Mouse (Mus musculus) gastrocnemius, postnatal 10 days (tissue): ENCODE results near the gene Lmo4. TPM values are rescaled to one million over a fixed set of nuclear protein-coding genes. Genes with fewer than 3 reads are reported as not detected.

Source experiments
- DNase-seq: peaks from one replicate; pipeline ENCODE4 v3.0.0; 2021; ENCODE audit warnings: mixed read lengths
- total RNA-seq, 2 experiments: library from RNA; stranded (reverse); gene quantifications; 2 replicates each; pipeline ENCODE4 v1.2.3; 2021

Gene Lmo4
- total RNA-seq, 2 experiments from 2014 or later: 22.7 to 25.3 TPM

DNA sequence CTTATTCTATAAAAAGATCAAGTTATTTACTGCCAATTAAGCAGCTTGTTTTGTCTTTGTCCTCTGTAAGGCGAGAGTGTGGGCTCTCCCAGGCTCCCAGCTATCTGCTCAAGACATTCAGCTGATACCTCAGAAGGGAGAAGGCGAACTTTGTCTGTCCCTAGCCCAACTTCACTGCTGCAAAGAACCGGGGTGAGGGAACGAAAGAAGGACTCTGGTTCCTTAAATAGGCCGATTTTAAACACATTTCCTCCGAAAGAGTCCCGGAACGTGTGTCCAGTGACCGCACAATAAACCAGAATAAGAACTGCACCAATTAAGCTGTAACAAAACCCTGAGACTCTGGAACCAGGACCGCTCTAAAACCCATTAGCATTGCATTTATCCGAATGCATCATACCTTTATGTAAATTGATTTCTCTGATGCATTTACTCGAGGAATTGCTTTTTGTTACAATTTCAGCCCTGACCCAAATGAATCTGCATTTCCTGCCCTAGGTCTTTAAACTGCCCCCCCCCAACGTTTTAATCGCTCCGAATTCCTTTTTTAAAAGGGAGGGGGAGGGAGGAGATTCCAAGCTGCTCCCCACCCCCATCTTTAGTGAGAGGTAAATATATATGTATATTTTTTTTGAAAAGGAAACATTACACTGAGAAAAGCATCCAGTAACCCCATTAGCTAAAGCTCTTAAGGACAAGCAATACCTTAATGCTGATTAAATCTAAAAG lies 1.6 kb downstream of the Lmo4 start:
- DNase-seq: no peak

DNA sequence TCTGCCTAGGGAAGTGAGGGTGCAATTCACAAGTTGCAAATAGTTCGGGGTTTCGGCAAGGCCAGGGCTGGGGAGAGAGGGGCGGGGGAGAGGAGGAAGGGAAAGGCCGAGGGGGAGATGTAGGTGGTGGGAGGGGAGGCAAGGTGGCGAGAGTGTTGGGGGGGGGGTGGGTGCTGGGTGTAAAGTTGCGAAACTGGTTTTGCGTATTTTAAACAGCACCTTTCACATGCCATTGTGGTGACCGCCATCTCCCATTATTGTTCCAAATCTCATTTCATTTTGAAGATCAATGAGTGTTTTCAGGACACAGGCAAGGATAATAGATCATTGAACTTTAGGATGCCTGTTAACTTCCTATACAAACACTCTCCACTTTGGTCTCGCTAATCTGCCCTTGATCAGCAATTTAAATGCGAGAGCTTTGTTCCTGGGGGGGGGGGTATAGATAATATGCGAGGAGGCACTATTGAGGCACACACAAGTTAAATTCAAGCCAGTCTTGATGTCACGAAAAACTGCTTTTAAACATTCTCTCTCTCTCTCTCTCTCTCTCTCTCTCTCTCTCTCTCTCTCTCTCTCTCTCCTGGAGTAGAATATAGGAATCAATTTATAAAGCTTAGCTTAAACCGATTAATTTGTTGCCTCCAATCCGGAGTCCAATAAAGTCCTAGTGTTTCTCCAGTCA lies 2.3 kb downstream of the Lmo4 start:
- no peak for DNase-seq

DNA sequence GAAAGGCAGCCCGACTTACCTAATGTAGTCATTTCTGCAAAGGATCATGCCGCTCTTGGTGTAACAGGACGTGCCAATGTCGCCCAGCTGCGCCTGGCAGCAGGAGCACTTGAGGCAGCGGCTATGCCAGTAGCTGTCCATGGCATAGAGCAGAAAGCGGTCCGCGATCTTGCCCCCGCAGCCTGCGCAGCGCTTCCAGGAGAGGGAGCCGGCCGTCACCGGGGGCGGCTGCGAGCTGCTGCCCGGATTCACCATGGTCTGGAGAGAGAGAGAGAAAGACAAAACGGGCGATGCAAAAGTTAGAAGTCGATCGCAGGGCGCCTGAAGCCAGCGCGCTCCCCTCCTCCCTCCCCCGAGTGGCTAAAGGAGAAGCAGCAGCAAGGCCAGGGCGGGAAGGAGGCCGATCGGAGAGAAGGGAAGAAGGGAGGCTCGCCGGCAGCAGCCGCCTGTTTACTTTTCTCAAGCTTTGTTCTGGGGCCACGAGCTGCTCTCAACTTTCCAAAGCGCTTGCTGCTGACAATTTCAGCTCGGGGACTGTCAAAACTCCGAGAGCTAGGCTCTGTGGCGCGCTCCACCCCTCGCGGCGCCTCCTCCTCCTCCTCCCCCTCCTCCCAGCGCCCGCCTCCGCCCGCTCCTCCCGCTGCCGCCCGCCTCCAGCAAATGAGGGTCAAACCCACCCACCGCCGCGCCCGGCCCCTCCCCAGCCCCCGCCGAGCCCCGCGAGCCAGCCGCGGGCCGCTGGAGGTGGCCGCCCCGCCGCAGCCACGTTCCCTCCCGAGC lies 3.0 kb downstream of the Lmo4 start:
- DNase-seq: peak; percentile 81

DNA sequence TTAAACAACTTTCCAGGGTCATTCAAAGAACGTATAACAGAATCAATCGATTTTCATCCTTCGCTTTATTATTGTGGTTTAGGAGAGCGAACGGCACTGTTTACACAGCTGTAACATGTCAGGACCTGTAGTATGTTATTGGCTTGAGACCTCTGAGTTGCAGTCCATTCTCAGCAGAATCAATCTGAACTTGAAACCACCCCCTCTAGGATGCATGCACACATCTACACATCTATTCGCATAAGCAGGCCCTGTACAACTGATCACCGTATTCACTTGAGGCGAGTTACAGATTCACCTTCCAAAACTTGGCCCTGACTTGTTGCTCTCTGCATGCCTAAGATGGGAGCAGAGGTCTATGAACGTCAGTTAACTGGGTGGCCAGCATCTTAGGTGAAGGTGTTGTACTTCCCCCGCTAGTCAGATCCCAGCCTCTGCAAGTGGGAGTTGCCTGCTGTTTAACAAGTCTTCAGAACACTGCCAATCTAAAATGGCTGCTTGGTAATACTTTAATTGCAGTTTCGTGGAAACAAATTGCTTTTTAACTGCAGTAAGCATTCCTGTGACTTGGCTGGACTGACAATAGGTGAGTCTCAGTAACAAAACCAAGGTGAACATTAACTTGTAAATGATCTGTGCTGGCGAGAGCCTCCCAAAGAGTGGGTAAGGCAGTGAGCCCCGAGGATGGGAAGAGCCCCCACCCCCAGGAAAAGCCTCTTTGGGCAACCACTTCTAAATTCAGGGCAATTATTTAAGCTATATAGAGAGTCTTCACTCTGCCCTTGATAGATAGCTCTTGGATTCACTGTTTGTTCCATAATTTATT lies 19.5 kb downstream of the Lmo4 start:
- no peak for DNase-seq

DNA sequence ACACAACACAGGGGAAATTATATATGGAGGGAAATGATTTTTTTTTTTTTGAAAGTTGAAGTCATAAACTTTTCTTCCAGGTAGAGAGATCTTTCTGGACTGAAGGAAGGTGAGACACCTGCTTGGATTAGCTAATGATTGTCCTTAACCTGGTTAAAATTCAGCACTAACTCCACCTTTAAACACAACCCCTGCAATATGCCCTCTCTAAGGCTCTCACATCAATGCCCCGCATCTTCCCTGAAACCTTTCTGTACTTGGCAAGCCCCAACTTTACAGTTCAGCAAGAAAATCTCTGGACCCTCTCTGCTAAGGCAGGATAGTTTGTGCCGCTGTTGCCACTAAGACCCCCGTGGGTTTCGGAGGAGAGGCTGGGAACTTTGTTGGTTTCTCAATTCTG lies 20.1 kb downstream of the Lmo4 start:
- DNase-seq: no peak

DNA sequence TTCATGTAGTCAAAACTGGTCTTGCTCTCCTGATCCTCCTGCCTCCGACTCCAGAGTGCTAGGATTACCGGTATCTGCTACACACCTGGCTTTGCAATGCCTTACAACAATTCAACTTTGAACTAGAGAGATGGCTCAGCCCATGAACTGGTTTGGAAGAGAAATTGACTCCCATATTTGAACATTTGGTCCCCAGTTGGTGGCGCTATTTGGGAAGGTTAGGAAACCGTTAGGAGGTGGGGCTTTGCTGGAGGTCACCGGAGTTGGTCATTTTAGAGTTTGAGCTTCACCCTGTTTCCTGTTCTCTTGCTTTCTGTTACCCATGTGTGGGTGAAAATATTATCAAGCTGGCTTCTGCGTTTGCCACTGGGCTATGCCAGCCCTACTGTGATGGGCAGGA lies 22.8 kb downstream of the Lmo4 start:
- no peak for DNase-seq

DNA sequence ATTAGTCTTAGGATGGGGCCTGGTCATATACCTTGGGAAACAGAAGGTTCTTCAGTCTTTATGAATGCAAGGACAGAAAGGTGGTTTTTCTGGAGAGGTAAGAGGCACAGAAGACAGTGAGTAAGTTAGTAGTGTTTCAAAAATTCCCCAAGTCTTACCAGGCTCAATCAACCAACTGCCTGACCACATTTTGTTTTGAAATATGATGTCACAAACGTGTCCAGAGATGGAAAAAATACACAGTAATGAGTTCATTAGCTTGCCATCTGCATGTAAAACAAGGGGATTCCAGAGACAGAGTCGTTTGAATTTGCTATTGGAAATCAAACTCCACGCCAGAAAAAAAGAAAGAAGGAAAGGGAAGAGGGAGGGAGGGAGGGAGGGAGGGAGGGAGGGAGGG lies 26.1 kb downstream of the Lmo4 start:
- DNase-seq: no peak

DNA sequence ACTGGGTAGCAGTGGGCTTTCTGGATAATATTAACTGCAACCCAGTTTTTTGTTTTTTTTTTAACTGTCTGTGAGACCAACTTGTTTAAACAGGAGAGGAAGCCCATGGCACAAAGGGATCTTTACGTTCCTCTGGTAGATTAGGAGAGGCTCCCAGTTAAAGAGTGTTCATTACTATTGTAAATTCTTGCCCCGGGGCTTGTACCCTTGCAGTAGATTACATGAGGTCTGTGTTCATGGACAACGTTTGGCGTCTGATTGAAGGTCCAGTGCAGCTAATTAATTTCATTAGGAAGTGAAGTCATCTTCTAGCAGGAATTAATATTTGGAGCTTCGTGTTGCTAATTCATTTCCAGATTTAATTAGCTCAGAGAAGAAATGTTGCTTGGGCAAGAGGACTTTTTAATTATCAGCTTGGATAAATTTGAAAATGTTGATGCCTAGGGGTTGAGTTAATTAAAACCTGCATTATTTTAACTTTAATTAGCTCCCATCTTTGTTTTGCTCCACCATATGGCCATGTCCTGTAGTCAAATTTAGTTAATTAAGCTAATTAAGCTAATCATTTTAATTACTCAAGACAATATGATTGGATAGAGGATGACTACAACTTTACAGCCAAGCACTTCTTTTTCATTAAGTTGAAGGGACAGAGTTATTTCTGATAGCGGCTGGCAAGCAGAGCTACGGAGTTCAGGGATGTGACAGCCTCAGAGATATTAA lies 31.0 kb downstream of the Lmo4 start:
- no peak for DNase-seq

DNA sequence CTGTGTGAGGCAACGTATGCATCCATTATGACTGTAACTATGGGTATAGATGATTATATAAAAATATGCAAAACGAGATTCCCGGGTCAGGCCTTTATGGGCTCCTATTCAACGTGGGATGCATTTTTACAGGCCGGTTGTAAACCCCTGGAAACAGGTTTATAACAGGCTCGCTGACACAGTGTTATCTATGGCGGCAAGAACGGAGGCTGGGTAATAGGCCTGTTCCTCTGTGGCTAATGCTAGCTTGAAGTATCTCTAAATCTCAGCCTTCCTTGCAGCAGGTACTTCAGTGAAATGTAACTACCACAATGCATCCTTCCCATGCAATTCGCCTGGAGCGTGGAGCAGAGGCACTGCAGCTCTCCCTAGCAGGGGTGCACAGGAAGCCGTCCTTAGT lies 31.9 kb downstream of the Lmo4 start:
- DNase-seq: no peak

DNA sequence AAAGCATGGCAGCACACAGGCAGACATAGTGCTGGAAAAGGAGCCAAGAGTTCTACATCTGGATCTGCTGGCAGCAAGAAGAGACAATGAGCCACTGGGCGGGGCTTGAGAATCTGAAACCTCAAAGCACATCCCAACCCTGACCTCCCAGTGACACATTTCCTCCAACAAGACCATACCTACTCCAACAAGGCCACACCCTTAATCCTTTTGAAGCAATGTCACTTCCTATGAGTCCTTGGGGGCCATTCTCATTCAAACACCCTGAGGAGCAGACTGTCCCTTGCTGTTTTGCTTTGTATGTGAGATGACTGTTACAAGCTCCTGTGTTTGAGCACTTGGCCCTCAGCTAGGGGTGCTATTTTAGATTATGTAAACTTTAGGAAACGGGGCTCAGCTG lies 33.3 kb downstream of the Lmo4 start:
- no peak for DNase-seq

DNA sequence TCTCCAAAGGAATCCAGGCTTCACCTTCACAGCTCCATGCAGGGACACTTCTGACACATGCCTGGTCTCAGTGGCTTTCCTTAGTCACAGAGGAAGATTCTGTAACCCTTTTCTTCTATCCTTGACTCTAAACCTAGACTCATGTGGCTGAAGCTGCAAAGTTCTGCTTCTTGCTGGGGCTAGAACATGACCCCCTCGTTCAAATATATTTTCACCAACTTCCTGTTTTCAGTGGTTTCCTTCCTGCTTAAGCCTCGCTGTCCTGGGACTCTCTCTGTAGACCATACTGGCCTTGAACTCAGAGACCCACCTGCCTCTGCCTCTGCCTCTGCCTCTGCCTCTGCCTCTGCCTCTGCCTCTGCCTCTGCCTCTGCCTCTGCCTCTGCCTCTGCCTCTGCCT lies 34.5 kb downstream of the Lmo4 start:
- DNase-seq: no peak

DNA sequence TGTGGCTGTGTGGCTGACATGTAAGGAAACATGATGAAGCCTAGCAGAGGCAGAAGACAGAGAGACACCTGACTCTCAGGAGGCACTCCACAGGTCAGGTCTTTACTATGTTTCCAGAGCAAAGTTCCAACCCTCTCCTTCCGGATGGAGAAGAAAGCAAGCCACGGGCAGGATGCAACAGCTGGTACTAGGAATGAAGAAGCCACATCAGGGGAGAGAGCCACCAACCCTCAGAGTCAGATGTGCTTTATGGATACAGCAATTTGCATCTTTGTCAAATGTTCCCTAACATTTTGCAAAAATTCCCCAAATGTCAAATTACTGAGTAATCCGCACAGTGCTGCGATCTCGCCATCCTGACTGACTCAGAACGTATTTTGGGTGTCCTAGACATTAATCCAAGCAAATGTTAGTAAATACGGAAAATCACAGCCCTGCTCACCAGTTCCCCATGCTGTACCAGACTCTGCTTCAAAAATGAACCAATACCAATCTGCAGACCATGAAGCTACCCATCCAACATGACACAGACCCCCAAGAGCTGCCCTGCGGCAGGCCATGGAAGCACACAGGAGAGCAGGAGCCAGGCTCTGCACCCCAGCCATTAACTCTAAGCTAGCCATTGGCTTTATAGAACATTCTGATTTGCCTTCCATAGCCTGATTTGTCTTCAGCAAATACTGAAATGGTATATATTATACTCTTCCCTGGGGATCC lies 38.4 kb downstream of the Lmo4 start:
- DNase-seq: no peak

DNA sequence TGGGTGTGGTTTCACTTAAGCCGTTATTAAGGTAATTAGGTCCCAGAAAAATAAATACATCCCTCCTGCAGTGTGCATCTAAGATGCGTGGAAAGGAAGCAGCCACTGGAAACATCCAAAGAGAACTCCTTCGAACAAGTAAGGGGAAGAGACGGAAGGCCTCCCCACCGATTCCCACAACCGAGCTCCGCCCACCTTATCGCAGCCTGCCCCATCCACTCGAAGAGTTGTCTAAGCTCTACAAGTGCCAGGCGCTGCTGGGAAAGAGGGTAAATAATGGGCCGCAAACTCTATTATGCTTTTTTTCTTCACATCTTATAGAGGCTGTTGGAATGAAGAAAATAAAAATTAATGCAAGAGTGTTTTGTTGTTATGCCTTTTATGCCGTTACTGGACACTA lies 39.6 kb downstream of the Lmo4 start:
- no peak for DNase-seq

DNA sequence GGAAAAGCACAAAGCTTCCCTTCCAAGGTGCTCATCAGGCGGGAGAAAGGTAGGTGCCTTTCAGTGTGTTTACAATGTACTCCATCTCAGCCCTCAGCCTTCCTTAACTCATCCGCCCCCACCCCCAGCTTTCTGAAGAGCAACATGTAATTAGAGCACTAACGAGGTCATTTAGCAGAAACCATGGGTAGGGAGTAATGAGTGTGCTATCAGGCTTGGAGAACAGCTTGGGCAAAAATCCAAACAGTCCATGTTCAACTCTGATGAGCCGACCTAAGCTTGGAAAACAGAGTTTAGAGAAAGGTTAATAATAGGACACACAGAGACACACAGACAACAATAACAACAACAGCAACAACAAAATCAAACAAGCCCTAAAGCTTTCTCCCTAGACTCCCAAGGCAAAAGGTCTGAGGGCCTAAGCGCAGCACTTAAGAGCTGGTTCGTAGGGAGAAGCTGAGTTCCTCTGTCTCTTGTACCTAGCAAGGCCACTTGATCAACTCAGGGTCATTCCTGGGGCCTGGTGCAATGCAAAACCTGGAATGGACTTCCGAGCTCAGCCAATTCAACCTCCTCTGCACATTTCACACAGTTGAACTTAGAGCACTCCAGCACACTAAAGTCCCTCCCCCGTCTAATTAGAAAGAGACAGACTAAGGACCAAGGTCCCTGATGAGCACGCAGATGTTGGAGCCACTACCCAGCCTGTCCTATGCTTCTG lies 40.2 kb downstream of the Lmo4 start:
- no peak for DNase-seq

DNA sequence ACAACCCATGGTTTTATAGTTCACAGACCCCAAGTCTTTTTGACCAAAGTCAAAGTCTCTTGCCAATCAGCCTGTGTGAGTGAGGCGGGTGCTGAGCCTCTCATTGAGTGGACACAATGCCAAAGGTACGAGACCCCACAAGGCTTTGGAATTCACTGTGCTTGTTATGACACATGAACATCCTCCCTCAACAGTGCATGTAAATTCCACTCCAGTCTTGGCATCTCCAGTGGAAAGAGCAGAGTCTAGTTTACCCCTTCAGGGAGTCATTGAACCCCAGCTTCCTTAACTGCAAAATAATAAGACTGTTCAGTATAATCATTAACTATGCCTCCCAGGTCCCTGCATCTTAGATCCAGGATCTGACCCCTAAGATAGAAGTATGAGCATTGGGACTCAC lies 41.3 kb downstream of the Lmo4 start:
- no peak for DNase-seq

DNA sequence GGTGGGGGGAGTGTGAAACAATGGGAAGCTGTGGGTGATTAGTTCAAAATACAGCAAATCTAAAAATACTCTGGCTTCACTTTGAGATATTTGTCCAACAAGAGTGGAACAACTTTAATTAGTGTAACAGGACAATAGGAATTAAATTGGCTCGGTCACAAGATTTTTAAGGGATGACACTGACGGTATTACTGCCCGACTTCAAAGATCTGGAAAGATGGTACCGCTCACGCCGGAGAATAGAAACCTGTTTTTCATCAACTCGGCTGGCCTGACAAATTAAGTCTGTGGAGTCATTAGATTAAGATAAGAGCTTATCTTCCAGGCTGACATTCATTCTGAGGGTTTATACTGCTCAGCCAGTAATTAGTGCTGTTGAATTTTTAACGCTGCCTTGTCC lies 42.9 kb downstream of the Lmo4 start:
- no peak for DNase-seq

DNA sequence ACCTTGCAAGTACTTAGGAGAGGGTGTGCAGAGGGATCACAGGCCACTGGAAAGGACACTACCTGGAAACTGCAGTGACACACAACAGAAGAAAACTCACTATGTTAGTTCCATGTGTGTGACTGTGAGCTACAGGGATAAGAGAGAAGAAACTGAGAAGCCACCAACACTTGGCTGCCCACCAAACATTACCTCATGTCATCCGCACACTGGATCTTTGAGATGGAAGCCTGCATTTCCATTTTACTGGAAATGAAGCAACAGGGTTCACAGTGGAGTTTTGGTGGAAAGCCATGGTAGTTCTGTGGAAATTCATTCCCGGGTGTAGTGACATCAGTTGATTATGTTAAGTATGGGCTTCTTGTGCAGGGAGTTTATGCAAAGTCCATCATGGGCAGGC lies 43.8 kb downstream of the Lmo4 start:
- peak; percentile 18 for DNase-seq

DNA sequence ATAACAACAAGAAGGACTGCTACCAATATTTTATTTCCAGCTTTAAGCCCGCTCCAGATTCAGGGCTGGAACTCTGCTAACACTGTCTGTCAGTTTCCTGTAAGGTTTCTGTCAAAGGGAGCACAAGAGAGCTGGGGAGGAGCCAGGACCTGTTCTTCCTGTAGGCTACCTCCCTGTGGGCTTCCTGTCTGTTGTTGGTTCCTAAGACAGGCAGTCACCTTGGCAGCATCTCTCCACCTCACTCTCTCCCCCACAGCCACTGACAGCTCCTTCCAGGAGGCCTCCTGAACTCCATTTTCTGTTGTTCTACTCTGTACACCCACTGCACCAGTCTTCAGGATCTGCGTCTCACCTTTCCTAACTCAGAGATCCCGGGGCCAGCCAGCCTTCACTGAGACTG lies 49.3 kb downstream of the Lmo4 start:
- DNase-seq: no peak

DNA sequence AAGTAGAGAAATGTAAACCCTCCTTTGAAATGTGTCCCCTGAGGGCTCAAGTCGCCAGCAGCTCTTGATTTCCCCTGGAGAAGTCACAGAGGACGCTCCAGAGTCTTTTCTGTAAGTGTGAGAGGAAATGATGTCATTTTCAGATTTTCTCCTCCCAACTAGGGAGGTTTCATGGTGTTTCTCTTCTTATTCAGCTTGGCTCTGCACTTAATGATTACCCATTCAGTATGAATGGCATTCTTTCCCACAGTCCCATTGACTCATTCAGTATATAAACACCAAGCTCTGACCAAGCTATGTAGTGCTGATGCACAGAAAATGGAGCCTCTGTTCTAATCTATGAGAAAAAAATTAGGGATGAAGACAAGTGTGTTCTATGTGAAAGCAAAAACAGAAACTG lies 51.6 kb downstream of the Lmo4 start:
- DNase-seq: no peak

DNA sequence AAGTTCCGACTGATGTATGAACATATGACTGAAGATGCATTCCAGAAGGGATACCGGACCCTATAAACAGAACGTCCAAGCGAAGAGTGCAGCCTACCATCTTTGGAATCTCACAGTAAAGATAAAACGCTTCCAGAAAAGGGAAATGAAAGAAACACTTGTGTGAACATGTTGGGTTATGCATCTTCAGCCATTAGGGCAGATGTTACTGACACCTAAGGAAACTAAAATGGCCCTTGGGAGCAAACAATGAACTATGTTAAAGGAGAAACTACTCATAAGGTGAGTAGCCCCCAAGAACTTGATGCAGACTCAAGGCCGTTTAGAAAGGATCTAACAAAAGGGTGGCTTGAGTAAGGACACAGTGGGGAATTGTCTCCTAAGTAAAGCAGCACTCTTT lies 54.0 kb downstream of the Lmo4 start:
- DNase-seq: no peak

DNA sequence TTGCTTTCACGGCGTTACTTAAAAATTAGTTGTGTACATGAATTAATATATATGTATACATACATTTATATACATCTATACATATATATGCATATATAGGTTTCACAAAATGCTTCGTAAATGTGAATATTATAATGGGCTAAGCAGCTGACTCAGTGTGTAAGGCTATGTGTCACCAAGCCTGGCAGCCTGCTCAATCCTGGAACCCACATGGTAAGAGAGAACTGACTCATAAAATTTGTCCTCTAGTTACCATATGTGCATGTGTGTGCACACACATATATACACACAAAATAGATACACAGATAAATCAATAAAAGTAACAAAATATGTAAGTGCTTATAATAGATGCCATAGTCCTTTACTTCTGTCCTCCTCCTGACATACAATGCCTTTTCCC lies 56.8 kb downstream of the Lmo4 start:
- no peak for DNase-seq
